Mouse (Mus musculus): Measurements from ENCODE around the gene Msx3. TPM values are rescaled to one million over a fixed set of nuclear protein-coding genes. Genes with fewer than 3 reads are reported as not detected.
A peak's percentile ranks its signal among the peaks of the same experiment; 100 is the strongest.

Gene Msx3
- polyA plus RNA-seq, 1 experiment, result not detected

DNA sequence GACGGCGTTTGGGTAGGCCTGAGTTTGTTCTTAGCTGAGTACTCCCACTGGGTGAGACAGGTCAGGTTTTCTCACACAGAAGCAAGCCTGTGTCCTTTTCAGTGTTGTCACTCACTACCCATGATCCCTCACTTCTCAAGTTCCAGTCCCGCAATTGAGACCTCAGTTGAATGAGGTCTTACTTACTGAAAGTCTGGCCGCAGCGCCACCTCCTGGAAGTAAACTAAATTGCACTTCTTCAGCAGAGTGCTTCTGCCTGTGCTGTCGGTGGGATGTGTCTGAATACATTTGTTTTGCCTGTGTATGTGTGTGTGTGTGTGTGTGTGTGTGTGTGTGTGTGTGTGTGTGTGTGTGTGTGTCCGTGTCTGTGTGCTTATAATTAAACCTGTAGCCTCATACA is 14.2 kb upstream of the Msx3 start:
- Histone ChIP-seq H3K27me3 (ENCODE audit: control insufficient read depth, insufficient read depth, low read length) (no peaks in the 10 kb centered on the region), H3K27ac (ENCODE audit: control insufficient read depth, insufficient read depth, low read depth, low read length) (no peak overlapping the region), H3K4me1 (ENCODE audit: control insufficient read depth, insufficient read depth, low read length) (peaks cover 13% of the 10 kb centered on the region), H3K4me3 (ENCODE audit: control insufficient read depth, low read depth, low read length) (no peak overlapping the region), H3K36me3 (ENCODE audit: control insufficient read depth, insufficient read depth, low read length) (no peaks in the 10 kb centered on the region)
- TF ChIP-seq POLR2A (IDR thresholded peaks at IDR 0.05; ENCODE audit: control insufficient read depth, low read depth, low read length) (no peak), CTCF (IDR thresholded peaks at IDR 0.05; ENCODE audit: control insufficient read depth, insufficient read depth, insufficient replicate concordance, low read depth, low read length) (peak; percentile 73; the same call in 1 of the 2 replicates)

DNA sequence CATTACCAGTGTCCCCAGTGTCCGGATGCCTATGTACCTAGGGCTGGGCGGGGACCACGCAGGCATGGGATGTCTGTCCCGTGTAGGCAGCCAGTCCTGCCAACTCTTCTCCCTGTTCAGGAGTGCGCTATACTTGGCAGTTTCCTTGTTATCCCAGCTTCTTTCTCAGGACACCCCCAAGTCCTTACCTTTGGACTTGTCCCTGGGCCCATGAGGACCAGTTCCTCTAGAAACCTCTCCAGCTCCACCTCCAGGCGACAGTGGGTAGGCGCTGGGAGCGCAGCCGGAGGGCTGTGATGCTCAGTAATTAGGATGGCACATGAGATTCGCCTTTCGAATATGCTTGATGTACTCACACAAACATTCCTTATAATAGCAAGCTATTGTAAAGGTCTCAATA is 13.4 kb upstream of the Msx3 start:
- H3K27ac ChIP-seq (ENCODE audit: control insufficient read depth, insufficient read depth, low read depth, low read length), result no peak overlapping the region
- no peaks in the 10 kb centered on the region for H3K36me3 ChIP-seq (ENCODE audit: control insufficient read depth, insufficient read depth, low read length)
- TF ChIP-seq CTCF (IDR thresholded peaks at IDR 0.05; ENCODE audit: control insufficient read depth, insufficient read depth, insufficient replicate concordance, low read depth, low read length) (no peak), POLR2A (IDR thresholded peaks at IDR 0.05; ENCODE audit: control insufficient read depth, low read depth, low read length) (no peak)
- no peaks in the 10 kb centered on the region; the same call in 1 of the 2 replicates for H3K27me3 ChIP-seq (ENCODE audit: control insufficient read depth, insufficient read depth, low read length)
- no peak overlapping the region for H3K4me3 ChIP-seq (ENCODE audit: control insufficient read depth, low read depth, low read length)
- peaks cover 16% of the 10 kb centered on the region for H3K4me1 ChIP-seq (ENCODE audit: control insufficient read depth, insufficient read depth, low read length)

DNA sequence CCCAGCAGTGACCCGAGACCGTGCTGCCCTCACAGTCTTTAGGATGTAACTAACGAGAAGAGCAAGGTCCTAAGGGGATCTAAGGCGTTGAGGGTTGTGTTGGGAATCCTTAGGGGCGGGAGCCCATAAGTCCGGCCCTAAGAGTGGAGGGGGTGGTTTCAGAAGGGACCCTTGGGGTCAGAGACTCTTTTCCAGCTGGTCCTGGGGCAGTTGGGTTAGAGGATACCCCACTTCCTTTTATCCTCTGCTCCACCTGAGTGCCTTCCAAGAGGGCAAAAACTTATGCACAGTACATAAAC is 12.9 kb upstream of the Msx3 start:
- Histone ChIP-seq H3K4me3 (ENCODE audit: control insufficient read depth, low read depth, low read length) (no peak overlapping the region), H3K27me3 (ENCODE audit: control insufficient read depth, insufficient read depth, low read length) (no peaks in the 10 kb centered on the region; the same call in 1 of the 2 replicates), H3K4me1 (ENCODE audit: control insufficient read depth, insufficient read depth, low read length) (peaks cover 16% of the 10 kb centered on the region), H3K36me3 (ENCODE audit: control insufficient read depth, insufficient read depth, low read length) (no peaks in the 10 kb centered on the region), H3K27ac (ENCODE audit: control insufficient read depth, insufficient read depth, low read depth, low read length) (no peak overlapping the region)
- TF ChIP-seq CTCF (IDR thresholded peaks at IDR 0.05; ENCODE audit: control insufficient read depth, insufficient read depth, insufficient replicate concordance, low read depth, low read length) (no peak), POLR2A (IDR thresholded peaks at IDR 0.05; ENCODE audit: control insufficient read depth, low read depth, low read length) (no peak)

DNA sequence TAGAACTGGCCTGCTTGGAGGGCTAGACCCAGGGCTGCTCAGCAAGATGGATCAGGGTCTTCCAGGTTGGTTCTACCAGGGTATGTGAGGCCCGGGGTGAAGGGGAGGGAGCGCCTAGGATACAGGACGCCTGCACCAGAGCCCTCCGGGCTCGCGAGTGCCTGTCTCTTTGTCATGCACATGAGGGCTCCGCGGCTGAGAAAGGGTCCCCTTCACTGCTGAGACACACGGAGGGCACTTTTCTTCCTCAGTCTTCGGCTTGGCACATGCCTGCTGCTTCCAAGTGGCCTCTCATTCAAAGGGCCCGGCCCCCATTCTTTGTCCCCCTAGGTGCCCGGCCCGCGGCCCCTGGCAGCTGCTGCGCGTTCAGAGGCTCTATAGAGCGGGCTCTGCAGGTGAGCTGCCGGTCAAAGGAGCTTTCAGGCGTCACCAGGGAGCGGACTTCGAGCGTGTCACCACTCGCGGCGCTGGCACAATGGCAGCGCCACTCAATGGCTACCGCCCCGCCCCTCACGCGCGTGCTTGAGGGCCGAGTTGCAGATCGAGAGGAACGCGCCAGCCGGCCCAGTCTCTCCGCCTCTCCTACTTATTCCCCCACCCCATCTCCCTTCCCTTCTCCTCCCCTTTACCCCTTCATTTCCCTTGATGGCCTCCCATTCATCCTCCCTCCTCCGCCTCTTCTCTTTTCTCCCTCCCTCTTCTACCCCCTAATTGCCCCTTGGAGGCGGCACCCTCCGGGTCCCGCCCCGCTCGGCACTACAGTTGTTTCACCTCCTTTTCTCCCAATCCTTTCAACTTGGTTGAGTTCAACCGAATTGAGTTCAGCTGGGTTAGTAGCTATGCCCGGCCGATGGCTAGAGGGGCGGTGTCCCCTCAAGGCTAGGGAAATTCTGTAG is 12.3 kb upstream of the Msx3 start:
- no peak for TF ChIP-seq POLR2A (IDR thresholded peaks at IDR 0.05; ENCODE audit: control insufficient read depth, low read depth, low read length)
- TF ChIP-seq CTCF (IDR thresholded peaks at IDR 0.05; ENCODE audit: control insufficient read depth, insufficient read depth, insufficient replicate concordance, low read depth, low read length), result no peak
- no peaks in the 10 kb centered on the region; the same call in 1 of the 2 replicates for H3K27me3 ChIP-seq (ENCODE audit: control insufficient read depth, insufficient read depth, low read length)
- H3K36me3 ChIP-seq (ENCODE audit: control insufficient read depth, insufficient read depth, low read length), result no peaks in the 10 kb centered on the region
- H3K4me1 ChIP-seq (ENCODE audit: control insufficient read depth, insufficient read depth, low read length), result peaks cover 16% of the 10 kb centered on the region
- no peak overlapping the region for H3K27ac ChIP-seq (ENCODE audit: control insufficient read depth, insufficient read depth, low read depth, low read length)
- H3K4me3 ChIP-seq (ENCODE audit: control insufficient read depth, low read depth, low read length), result no peak overlapping the region; the same call in 1 of the 2 replicates

DNA sequence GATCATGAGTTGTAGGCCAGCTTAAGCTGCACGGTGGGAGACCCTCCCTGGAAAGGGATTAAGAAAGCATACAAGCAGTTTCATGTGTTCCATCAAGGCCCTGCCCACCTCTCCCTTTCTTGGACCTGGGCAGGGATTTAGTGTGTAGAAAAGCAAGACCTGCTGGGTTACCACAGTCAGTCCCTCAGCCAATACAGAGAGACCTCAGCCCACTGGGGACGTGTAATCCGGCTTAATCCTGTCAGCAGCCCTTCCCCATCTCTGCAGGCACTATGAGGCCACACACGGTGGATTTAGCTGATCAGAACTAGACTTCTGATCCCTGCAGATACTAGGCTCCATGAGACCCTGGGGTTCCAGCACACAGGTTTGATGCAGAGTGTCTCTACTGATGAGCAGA is 10.7 kb upstream of the Msx3 start:
- H3K4me3 ChIP-seq (ENCODE audit: control insufficient read depth, low read depth, low read length), result no peak overlapping the region
- no peaks in the 10 kb centered on the region for H3K36me3 ChIP-seq (ENCODE audit: control insufficient read depth, insufficient read depth, low read length)
- peaks cover 14% of the 10 kb centered on the region for H3K4me1 ChIP-seq (ENCODE audit: control insufficient read depth, insufficient read depth, low read length)
- no peak overlapping the region for H3K27ac ChIP-seq (ENCODE audit: control insufficient read depth, insufficient read depth, low read depth, low read length)
- no peak for TF ChIP-seq POLR2A (IDR thresholded peaks at IDR 0.05; ENCODE audit: control insufficient read depth, low read depth, low read length)
- TF ChIP-seq CTCF (IDR thresholded peaks at IDR 0.05; ENCODE audit: control insufficient read depth, insufficient read depth, insufficient replicate concordance, low read depth, low read length), result no peak
- no peaks in the 10 kb centered on the region; the same call in 1 of the 2 replicates for H3K27me3 ChIP-seq (ENCODE audit: control insufficient read depth, insufficient read depth, low read length)

DNA sequence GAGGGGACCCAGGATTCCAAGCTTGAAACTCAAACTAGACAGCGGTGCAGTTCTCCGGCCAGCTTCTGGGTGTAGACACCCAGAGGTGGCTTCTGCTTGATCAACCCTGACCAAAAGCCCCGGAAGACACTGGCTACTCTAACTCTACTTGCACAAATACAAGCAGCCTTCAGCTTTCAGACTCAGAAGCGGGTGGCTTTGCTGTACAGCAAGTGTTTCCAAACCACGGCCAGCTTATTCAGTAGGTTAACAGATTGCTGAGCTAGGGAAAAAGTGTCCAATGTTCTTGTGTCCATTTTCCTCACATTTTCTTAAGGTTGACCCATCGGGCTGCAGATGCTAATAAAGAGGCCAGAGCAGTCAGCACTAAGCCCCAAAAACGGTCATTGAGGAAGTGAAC is 9.6 kb upstream of the Msx3 start:
- H3K27ac ChIP-seq (ENCODE audit: control insufficient read depth, insufficient read depth, low read depth, low read length), result no peak overlapping the region
- H3K4me3 ChIP-seq (ENCODE audit: control insufficient read depth, low read depth, low read length), result no peak overlapping the region
- no peak for TF ChIP-seq POLR2A (IDR thresholded peaks at IDR 0.05; ENCODE audit: control insufficient read depth, low read depth, low read length)
- TF ChIP-seq CTCF (IDR thresholded peaks at IDR 0.05; ENCODE audit: control insufficient read depth, insufficient read depth, insufficient replicate concordance, low read depth, low read length), result no peak
- peaks cover 14% of the 10 kb centered on the region for H3K4me1 ChIP-seq (ENCODE audit: control insufficient read depth, insufficient read depth, low read length)
- H3K27me3 ChIP-seq (ENCODE audit: control insufficient read depth, insufficient read depth, low read length), result no peaks in the 10 kb centered on the region; the same call in 1 of the 2 replicates
- no peaks in the 10 kb centered on the region for H3K36me3 ChIP-seq (ENCODE audit: control insufficient read depth, insufficient read depth, low read length)

DNA sequence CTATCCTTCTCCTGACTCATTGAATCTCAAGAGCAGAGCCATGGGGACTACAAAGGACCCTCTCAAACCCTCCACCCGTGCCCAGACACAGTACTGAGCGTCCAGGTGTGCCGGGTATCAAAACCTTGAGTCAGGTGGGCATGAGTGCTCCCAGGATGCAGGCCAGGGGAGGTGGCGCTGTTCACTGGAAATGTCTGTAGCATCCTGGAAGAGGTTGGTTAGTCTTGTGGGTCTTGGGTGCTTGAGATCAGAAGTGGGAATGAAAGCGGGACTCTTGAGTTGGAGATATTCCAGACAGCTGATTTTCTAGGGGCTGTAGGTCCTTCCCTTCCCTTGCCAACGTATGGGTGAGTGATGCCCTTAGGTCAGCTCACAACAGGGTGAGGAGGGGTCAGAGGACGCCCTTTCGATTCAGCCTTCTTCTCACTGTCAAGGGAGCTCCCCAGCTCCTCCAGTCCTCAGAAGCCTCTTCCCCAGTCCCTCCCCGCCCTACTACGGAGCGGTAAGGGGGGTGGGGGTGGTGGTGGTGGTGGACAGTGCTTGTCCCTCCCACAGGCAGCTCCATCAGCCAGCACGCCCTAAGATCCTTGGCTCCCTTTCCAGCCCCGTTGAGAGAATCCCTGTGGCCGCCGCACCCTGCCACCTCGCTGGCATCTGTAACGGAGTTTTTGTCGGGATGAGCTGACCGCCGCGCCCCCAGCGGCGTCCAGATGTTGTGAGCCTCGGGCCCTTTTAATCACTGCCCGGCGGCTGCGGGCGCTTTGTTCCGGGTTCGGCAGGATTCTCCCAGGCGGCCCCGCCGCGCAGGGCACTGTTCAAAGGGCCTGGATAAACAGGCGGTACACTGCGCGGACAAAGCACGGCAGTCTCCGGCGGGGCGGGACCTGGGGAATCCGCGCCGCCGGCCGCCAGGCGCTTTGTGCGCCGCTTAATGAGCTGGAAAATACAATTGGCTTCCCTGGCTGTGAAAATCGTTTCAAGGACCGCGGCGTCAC is 8.8 kb upstream of the Msx3 start:
- Histone ChIP-seq H3K27me3 (ENCODE audit: control insufficient read depth, insufficient read depth, low read length) (no peaks in the 10 kb centered on the region; the same call in 1 of the 2 replicates), H3K4me3 (ENCODE audit: control insufficient read depth, low read depth, low read length) (no peak overlapping the region; the same call in 1 of the 2 replicates), H3K36me3 (ENCODE audit: control insufficient read depth, insufficient read depth, low read length) (no peaks in the 10 kb centered on the region), H3K4me1 (ENCODE audit: control insufficient read depth, insufficient read depth, low read length) (peaks cover 14% of the 10 kb centered on the region), H3K27ac (ENCODE audit: control insufficient read depth, insufficient read depth, low read depth, low read length) (no peak overlapping the region)
- TF ChIP-seq CTCF (IDR thresholded peaks at IDR 0.05; ENCODE audit: control insufficient read depth, insufficient read depth, insufficient replicate concordance, low read depth, low read length) (no peak), POLR2A (IDR thresholded peaks at IDR 0.05; ENCODE audit: control insufficient read depth, low read depth, low read length) (no peak)
